Mouse (Mus musculus) telencephalon, adult 2 months (tissue): ENCODE data around the gene Nr5a1.

Experiments
- DNase-seq: peaks from one replicate; pipeline ENCODE4 v3.0.0-alpha.2; 2011; ENCODE audit warnings: low read depth, low spot score

Nr5a1 gene

DNA sequence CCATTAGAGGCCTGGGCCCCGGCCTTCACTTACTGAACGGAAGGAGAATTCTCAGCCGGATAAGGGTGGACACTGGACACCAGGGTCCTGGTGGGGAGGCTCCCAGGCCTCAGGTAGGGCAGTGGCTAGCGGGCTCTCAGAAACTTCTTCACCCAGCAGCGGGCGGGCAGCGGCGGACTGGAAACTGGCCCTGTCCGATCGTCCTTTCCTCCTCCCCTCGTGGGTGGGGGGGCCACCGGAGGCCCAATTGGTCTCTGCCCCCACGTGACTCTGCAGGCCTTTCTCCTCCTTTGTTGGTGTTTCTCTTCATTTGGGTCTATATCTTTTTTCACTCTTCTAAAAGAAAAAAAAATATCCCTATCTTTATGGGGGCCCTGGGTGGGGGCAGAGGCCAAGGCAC, at the start of gene Nr5a1:
Gene Nr5a1, minus strand, starts transcription at position 219 of the 400 bp plus-strand sequence.
- DNase-seq, result no peak

DNA sequence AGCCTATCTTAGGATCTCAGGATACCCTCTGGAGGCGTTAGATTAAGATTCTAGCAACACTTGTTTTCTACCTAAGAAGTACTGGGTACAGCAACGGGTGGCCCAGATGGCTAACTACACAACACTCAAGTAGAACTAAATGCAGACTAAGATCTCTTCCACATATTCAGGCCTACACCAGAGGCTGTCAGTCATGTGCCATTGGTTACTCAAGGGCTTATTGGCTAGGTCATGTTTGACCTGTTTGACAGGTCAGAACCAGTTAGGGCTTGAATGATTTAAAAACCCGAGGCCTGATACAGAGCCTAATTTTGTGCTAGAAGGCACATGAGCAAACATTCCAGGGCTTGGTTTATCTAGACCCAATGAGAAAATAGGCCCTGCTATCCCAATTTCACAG, 25.5 kb upstream of the Nr5a1 start:
- DNase-seq, result no peak

DNA sequence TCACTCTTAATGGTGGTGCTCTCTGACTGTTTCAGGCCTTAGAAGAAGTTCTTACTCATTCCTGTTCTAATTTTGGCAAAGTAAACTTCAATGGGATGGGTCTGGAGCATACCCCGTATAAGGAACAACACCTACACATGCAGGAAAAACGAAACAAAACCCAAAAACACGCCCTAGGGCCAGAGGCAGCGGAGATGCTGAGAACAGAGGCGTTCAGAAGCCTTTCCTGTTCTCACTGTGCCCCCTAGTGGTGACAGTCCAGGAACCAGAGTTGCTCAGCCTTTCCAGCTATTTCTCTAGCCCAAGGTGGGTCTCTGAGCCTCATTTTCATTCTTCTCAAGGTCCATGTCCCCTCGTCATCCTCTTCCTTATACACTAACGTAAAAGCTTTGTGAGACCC, 25.1 kb upstream of the Nr5a1 start:
- peak; percentile 51 for DNase-seq

DNA sequence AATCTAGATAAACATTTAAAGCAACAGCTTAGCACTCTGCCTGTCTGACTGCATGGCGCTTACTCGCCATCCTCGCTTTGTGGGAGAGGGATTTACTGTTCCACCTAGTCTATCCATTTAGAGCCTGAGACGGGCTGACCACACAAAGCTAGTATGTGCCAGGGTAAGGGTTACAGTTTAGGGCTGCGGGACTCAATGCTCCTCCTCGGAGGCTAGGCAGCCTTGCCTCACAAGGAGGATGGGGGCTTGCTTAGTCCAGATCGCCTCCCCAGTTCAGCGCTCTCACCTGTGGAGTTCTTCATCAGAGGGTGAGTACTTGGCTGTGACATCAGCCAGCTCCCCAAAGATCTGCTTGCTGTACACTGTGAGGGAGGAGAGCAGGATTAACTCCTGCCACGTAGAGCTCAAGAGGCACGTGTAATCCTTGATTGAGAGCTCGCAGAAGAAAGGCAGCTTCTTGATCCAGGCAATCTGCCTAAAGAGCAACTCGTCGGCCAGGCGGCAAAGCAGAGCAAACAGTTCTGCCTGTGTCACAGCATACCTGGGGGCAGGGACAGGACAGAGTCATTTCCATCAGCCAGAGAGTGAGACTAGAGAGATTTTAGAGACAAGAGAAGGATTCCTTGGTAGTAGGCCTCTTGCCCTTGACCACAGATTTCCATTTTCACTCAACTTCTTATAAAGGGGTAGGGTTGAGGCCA, 24.4 kb upstream of the Nr5a1 start:
- DNase-seq, result no peak

DNA sequence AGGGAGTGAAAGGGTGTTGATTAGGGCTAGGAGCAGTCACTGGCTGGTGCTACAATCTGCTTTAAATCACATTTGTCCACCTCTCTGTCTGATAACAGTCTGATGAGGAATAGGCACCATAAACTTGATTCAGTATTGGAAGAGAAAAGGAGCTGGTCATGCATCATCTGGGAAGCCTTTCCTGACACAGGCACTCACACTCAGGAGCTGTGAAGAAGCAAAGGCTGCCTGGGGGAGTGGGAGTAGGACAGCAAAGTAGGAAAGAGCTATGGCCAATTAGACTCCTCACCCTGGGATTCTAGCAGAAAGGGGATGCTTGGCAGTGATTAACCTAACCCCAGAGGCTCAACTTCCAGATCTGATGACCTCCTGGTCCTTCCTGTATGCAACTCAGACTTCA, 21.4 kb upstream of the Nr5a1 start:
- no peak for DNase-seq

DNA sequence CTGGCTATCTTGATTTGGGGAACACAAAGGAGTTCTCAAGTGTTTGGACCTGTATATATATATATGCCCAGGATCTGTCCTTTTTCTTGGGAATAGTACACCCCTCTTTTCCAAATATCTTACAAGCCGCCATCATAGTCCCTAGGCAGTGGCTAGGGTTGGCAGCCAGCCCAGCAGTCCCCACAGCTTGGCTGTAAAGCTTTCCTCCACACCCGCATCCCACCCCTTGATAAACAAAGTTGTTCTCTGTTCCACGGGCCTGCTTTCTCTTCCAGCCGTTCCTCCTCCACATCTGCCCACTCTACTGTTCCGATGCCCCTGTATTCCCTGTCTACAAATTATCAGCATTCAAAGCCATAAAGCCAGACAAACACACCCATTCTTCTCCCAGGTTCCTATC, 20.4 kb upstream of the Nr5a1 start:
- DNase-seq, result no peak

DNA sequence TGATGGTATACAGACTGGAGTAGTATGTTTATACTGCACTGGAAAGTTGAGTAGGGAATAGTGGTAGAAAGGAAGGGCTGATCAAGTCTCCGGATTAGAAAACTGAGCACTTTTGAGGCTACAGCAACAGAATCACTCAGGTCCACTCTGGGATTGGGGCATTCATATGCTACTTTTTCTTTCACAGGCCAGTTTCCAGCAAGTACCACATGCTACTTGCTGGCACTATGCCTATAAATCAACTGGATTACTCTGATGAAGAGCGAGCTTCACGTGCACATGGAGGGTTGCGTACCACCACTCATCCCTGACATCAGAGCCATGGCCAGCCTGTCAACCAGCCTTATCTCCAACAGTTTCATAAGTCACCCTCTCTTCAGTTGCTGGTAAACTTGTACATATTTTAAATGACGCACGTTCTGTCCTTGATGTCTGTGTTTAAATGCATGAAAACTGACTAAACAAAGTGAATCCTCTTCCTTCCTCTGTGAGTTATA, 16.0 kb upstream of the Nr5a1 start:
- DNase-seq, result no peak

DNA sequence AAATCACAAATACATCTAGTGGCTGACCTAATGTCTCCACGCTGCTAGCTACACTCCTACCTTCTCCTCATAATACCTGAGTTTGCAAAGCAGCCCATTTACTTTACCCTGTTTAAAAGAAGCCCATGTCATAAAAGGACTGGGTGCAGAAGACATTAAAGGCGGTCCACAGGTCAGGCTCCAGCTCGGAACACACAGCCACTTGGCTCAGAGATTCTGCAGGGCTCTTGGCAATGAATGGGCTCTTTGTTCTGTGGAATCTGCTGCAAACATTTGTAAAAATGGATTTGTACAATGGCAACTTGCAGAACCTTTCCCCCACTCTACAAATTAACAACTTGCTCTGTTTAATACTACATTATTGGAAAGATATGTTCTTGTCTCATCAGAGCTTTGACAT, 11.1 kb upstream of the Nr5a1 start:
- no peak for DNase-seq

DNA sequence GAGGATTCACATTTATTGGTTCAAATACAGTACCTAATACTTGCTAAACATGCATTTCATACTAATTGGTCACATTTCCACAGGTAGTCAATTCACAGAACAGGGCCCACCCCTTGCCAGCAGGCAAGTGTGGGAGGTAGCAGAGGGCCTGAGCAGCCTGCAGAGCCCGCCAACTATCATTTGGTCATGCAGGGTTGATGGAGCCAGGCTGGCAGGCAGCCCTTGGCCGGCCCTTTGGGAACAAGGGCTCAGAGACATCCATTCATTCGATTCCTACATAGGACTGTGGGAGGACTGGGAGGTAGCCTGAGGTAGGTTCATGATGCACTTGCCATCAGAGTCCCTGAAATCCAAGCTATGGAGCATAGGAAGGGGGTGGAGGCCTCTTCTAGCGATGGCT, 9.0 kb upstream of the Nr5a1 start:
- DNase-seq, result no peak

DNA sequence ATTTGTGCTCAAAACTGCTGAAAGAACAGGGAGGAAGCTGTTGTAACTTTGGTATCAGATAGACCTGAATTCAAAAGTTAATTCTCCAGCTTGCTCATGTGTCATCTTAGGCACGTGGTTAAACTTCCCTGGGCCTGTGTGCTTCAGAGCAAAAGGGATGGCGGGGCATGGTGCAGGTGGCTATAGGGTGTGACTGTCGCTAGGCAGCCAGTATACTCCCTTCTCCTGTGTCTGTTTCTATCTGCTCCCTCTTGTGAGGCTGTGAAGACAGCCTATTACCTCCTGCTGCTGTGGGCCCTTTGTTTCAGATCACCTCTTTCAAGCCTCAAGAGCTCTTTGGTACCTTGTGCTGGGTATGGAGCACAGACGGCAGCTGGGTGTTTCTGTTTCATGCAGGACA, 7.7 kb upstream of the Nr5a1 start:
- no peak for DNase-seq

DNA sequence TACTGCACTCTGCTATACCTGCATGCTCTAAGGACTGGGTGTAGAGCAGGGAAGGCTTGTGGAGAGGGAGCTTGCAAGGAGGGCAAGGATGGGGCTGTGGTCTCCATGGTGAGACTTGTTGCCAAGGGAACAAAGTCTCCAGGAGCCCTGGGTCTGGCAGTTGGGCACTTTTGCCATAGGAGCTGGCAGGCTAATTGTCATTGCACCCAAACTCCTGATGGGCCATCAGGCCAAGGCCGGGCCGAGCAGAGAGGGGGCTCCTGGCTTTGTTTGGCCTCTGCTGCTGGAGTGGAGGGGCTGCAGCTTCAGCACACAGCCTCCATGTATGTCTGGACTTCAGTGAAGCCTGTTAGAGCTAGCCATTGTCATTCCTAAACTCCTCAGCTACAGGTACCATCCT, 6.3 kb upstream of the Nr5a1 start:
- DNase-seq, result no peak

DNA sequence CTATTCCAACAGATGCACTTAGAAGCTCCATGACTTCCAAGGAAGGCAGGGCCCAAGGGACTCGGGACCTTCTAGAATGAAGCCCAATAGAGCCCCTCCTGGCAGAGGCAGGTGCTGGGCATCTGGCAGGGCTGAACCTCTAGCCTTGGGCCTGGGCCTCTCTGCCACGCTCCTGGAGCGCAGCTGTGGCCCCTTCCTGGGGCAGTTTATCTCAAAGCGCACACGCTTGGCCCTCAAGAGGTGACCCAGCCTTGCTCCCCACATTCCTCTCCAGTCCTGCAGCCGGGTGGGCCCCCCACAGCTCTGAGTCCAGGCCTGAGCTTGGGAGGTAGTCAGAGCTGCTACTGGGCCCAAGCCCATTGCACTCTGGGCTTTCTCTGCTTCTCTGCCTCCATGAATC, 5.0 kb upstream of the Nr5a1 start:
- no peak for DNase-seq

DNA sequence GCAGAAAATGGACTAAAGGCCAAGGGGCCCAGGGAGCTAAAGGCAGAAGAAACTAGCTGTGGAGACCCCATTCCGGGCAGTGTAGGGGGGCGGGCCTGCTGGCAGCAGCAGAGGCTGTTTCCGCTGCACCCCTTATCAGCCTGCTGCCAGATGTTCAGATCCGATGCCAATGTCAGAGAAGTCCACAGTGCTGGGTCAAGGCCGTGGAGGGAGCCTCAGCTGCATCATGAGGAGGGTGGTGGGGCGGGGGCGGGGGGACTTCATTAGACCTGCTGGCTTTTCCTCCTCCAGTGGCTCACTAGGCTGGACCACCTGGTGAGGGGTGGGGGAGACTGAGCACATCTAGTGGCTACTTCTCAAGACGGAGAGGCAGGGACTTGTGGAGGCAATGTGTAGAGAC, 4.3 kb upstream of the Nr5a1 start:
- no peak for DNase-seq

DNA sequence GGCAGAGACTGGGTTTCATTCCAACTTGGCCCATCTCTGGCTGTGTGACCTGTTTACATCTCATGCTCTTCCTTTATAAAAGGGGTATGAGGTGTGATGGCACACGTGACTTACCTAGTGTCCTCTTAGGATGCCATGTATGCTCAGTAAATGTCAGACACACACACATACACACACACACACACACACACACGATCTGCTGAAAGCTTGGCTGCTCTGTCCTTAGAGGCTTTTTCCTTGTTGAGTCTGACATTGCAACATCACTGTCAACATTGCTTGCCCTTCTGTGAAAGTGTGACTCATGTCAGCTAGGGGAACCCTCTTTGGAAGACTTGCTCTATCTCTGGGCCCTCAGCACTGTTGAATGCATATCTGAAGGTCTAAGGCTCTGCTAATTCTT, 3.1 kb upstream of the Nr5a1 start:
- no peak for DNase-seq

DNA sequence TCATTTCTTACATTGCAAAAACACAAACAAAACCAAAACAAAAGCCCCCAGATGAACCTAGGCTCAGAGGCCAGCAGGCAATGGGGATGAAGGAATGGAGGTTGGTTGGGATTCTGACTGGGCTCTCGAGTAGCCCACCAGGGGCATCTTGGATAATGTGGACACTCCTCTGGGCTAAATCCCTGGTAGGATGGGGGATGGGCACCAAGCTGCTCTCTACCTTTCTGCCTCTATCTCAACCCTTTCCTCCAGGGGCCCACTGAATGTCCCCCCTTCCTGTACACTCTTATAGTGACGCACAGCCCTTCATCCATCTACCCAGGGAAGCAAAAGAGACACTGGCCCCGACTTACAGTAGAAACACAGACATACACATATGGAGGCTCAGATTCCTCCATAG, 746 bp downstream of the Nr5a1 start:
- no peak for DNase-seq

DNA sequence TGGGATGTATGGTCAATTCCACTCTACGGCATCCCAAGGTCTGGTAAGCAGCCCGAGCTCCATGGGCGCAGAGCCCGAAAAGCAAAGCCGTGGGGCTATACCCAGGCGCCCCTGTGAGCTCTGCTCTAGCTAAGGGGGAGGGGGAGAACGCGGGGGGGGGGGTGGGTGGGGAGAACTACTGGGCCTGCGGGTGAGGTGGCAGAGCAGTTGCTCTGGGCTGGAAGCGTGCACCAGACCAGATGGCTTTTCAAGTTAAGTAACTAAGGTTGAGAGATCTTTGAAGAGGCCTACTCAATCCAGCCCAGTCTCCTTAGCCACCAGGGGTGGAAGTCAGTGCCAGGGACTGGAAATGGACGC, 1.6 kb downstream of the Nr5a1 start:
- no peak for DNase-seq

DNA sequence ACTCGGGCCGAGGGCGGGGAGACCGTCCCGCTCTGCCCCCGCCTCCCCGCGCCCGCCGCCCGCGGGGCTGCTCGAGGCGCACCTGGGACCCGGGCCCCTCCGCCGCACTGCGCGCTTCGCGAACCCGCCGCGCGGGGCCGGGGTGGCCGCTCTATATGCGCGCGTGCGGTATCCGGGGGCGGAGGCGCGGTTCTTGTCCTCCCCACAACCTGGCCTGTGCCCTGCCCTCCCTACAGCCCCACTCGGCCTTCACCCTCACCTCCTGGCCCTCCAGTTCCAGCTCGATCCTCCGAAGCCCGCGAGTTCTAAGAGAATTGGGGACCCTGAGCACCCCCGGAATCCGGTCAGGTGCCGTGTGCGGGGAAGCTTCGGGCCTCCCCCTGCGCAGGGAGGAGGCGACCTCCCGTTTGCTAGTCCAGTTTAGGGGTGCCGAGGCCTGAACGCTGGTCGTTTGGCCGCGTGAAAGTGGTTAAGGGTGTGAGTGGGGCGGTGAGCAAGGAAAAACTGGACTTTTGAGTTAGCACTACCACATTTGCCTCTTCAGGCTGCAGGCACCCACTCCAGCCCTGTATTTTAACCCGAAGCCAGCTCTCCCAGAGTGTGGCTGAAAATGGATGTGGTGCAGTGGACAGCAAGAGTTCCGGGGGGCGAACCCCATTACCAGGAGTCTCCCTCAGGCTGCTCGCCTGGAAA, 2.1 kb downstream of the Nr5a1 start:
- DNase-seq, result no peak

DNA sequence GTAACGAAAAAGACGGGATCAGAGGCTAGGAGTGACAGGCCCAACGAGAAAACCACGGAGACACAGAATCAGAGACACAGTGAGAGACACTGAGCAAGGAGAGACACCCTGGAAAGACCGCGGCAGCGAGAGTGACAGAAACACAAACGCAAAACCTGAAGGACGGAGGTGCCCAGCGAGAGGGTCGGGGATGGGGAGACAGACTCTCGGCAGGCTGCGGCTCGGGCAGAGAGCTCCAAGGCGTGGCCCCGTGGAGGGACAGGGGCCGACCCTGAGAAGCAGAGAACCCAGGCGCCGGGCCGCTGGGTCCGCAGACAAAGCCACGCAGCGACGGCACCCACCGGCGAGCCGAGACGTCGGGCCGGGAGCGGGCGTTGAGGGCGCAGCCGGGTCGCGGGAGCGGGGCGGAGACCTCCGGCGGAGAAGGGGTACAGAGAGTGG, 2.9 kb downstream of the Nr5a1 start:
- DNase-seq, result no peak

DNA sequence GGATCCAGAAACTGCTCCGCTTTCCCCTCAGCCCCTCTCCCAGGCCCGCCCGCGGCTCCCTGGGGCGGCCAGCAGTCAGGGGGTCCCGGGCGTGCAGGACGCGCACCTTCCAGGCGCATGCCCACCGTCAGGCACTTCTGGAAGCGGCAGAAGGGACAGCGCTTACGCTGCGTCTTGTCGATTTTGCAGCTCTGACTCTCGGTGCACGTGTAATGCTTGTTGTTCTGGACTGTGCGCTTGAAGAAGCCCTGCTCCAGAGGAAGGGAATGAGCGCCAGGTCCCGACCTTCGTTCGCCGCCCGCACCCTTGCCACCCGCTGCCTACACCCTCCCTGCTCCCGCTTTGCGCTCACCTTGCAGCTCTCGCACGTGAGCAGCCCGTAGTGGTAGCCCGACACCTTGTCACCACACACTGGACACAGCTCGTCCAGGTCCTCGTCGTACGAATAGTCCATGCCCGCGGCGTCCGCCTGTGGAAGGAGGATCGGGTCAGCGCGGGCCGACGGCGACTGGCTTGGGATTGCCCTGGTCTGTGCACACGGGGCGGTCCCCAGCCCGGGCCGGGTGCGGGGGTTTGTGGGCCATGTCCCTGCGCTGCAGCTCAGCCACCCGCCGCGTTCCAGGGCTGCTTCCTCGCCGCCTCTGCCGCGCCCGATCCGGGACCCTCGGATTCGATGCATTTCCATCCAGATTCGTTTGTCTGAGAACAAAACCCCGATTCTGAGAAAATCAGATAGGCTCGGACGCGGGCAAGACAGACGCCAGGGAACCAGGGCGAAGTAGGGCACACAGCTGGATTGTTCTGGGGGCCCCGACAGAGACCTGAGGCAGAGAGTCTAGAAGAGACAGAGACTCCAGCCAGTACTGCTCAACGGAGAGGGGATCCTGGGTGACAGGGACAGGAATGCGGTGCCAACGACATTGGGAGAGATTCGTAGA, 3.8 kb downstream of the Nr5a1 start:
- DNase-seq, result no peak

DNA sequence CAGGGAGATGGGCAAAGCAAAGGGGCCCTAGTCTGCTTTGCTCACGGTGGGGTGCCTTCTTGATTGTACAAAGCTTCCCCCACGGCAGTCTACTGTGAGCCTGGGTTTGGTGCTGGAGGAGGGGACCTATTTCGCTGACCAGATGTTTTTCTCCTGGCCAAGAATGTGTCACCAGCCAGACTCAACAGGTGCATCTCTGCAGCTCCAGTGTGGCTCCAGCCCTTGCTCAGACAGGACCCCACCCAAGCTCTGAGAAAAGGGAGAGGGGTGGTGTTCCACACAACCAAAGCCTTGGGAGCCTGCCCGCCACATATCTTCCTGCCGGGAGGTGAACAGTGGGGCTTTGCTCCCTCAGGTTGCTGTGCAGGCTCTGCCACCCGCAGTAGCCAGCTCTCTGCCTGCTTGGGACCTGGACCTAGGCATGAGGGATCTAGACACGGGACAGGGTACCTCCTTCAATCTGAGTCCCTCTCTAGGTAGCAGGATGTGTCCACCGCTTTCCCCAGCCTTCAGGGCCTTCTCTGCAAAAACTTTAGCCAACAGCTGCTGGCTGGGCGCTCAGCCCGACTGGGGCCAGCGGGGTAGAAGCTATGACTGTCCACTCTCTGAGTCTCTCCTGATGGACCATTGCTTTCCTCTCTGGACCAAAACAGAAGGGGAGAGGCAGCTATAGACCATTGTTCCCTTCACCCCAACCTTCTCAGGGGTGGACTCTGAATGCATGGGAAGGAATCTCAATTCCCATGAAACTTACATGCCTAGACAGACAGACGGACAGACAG, 5.2 kb downstream of the Nr5a1 start:
- no peak for DNase-seq

DNA sequence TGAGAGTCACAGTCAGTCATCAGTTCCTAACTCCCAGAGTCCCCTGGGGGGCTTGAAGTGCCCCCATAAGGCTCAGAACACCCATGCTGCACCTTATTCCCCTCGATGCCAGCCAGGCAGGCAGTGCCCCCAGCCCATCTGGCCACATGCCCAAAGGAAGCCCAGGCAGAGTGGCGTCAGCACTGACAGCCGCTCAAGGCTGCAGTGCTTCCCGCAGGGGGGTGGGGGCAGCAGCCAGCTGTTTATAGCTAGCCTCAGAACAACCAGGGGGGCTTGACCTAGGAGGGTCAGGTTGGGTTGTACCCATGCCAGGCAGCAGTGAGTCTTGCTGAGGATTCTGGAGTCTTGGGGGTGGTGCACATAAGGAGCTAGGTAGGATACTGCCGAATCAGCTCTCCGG, 7.7 kb downstream of the Nr5a1 start:
- DNase-seq, result no peak

DNA sequence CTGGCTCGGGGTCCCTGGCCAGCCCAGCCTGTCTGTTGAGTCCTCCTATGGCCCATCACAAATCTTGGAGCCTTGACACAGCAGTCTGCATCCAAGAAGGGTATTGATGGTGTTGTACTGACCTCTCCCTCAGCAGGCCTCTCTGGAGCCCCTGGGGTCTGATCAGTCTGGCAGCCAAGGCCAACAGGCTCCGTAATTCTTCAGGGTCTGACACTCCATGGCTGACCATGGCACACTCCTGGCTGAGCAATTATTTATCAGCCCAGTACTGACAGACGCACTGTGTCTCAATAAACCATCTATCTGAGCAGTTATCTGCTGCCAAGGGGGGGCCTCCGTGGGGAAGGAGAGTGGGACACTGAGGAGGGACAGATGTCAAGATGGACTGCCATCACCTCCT, 9.3 kb downstream of the Nr5a1 start:
- no peak for DNase-seq
